Mouse (Mus musculus) bone marrow macrophage, adult 2 months (primary cell): ENCODE measurements around the gene Cfap52.

Experiments
- CTCF ChIP-seq: IDR thresholded peaks from 2 replicates; pipeline ENCODE4 v1.5.1; 2012; ENCODE audit warnings: low read depth, mild to moderate bottlenecking, low read length, moderate library complexity
- POLR2A ChIP-seq: IDR thresholded peaks from 2 replicates; pipeline ENCODE4 v1.6.1; 2012; ENCODE audit warnings: mild to moderate bottlenecking, low read depth, low read length, borderline replicate concordance

DNA sequence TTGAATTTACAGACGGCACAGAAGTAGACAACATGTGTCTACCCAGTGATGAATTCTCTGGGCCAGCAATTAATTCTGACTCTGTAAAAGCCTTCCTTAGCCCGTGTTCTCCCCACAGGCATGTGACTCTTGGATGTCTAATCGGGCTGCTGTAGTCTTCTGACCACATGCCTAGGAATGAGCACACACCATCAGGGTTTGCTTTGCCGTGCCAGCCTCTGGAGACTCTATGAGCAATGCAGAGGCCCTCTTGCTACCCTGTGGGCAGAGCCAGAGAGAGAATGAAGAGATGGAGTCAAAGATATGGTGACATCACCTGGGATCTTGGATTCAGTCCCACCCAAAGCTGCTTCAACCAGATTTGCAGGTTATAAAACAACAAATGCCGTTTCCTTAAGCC lies 54.4 kb downstream of the Cfap52 start:
- TF ChIP-seq POLR2A (no peak), CTCF (no peak)
